Mouse (Mus musculus) heart, embryonic 16.5 days (tissue): ENCODE data around the gene Gm10644. TPM values are rescaled to one million over a fixed set of nuclear protein-coding genes. Genes with fewer than 3 reads are reported as not detected.

Experiments used
- ATAC-seq: fragments of 200-750 bp; cut with Nextera tagmentation; replicated peaks from 2 replicates; pipeline ENCODE4 v1.8.0; 2017; ENCODE audit warnings: moderate number of reproducible peaks; ENCODE audit not compliant: insufficient read depth, low FRiP score; ENCODE audit errors: extremely low read depth
- H3K27ac ChIP-seq: fragments of 300-500 bp; sonication (generic); 2 replicates; pipeline ENCODE4 v1.5.1; 2014; ENCODE audit warnings: mild to moderate bottlenecking, low read length, control low read depth, moderate library complexity
- H3K27me3 ChIP-seq: fragments of 300-500 bp; sonication (generic); 2 replicates; pipeline ENCODE4 v1.6.1; 2014; ENCODE audit warnings: low read length, mixed read lengths; ENCODE audit not compliant: control insufficient read depth, insufficient read depth
- H3K36me3 ChIP-seq: fragments of 300-500 bp; sonication (generic); 2 replicates; pipeline ENCODE4 v1.6.1; 2014; ENCODE audit not compliant: control insufficient read depth, insufficient read depth
- H3K4me1 ChIP-seq: fragments of 300-500 bp; sonication (generic); 2 replicates; pipeline ENCODE4 v1.6.1; 2014; ENCODE audit warnings: low read length, mixed read lengths; ENCODE audit not compliant: control insufficient read depth, insufficient read depth
- H3K4me2 ChIP-seq: fragments of 300-500 bp; sonication (generic); 2 replicates; pipeline ENCODE4 v1.6.1; 2014; ENCODE audit warnings: low read depth, mild to moderate bottlenecking, control low read depth, low read length
- H3K4me3 ChIP-seq: fragments of 300-500 bp; sonication (generic); 2 replicates; pipeline ENCODE4 v1.5.1; 2014; ENCODE audit warnings: mild to moderate bottlenecking, control low read depth, low read length
- H3K9ac ChIP-seq: fragments of 300-500 bp; sonication (generic); 2 replicates; pipeline ENCODE4 v1.6.1; 2014; ENCODE audit warnings: low read length, control low read depth
- H3K9me3 ChIP-seq: fragments of 300-500 bp; sonication (generic); replicated peaks from 2 replicates; pipeline ENCODE4 v1.6.1; 2016; ENCODE audit warnings: low read length; ENCODE audit not compliant: control insufficient read depth
- WGBS: fragments of 180-500 bp; shearing (Covaris S2); extraction: QIAGEN DNeasy Blood & Tissue Kit; methylation state at CpG from one replicate; pipeline ENCODE4 v1.1.7; 2014; 5-methylcytosine and 5-hydroxymethylcytosine counted together
- polyA plus RNA-seq: library from polyadenylated mRNA; unstranded; fragments of >200 nt; fragmentation: Nextera tagmentation; extraction: Ambion mirVana; gene quantifications from 2 replicates; pipeline ENCODE4 v1.2.1, GENCODE M21; 2015

Gene Gm10644
- polyA plus RNA-seq, 1 experiment from 2014 or later = 1.2 TPM

GRCm38 (mm10) chr8:83998231-83999056 is 43.4 kb upstream of the Gm10644 start:
- H3K36me3 ChIP-seq = peaks cover 30% of the 10 kb centered on the region
- under 1% methylated on average over 70 of the region's 92 CpGs for WGBS
- peak; percentile 5; the same call in 1 of the 2 replicates for ATAC-seq

GRCm38 (mm10) chr8:83997511-83998141 is 42.6 kb upstream of the Gm10644 start, which contains the start of gene Samd1:
Gene Samd1 (plus strand): TSS chr8:83997672.
- peaks cover 20% of the 10 kb centered on the region for H3K4me1 ChIP-seq
- peak within 1 kb of the TSS; percentile 88 for H3K4me3 ChIP-seq
- H3K9ac ChIP-seq = peak within 1 kb of the TSS; percentile 92
- no peak for ATAC-seq
- WGBS = under 1% methylated on average over 69 of the region's 112 CpGs
- no peaks in the 10 kb centered on the region for H3K9me3 ChIP-seq
- peak within 1 kb of the TSS; percentile 97 for H3K27ac ChIP-seq
- H3K4me2 ChIP-seq = peak within 1 kb of the TSS; percentile 97
- H3K27me3 ChIP-seq = no peaks in the 10 kb centered on the region; the same call in 1 of the 2 replicates
- H3K36me3 ChIP-seq = peaks cover 32% of the 10 kb centered on the region

More at GRCm38 (mm10) chr8:83998231-83999056, 43.4 kb upstream of the Gm10644 start:
- peak overlapping the region; percentile 68 for H3K4me2 ChIP-seq
- H3K27me3 ChIP-seq = no peaks in the 10 kb centered on the region; the same call in 1 of the 2 replicates
- H3K4me3 ChIP-seq = peak overlapping the region; percentile 88
- peak overlapping the region; percentile 97 for H3K27ac ChIP-seq
- H3K4me1 ChIP-seq = peaks cover 25% of the 10 kb centered on the region
- H3K9me3 ChIP-seq = no peaks in the 10 kb centered on the region
- H3K9ac ChIP-seq = peak overlapping the region; percentile 92

- Histone ChIP-seq H3K4me3 (peak overlapping the region; percentile 88), H3K27ac (peak overlapping the region; percentile 97), H3K36me3 (peaks cover 39% of the 10 kb centered on the region), H3K4me2 (peak overlapping the region; percentile 97), H3K4me1 (peaks cover 20% of the 10 kb centered on the region), H3K9ac (peak overlapping the region; percentile 92), H3K9me3 (no peaks in the 10 kb centered on the region), H3K27me3 (no peaks in the 10 kb centered on the region; the same call in 1 of the 2 replicates)
- ATAC-seq = peak; percentile 84
- under 1% methylated on average over 49 of the region's 103 CpGs for WGBS
Observed at GRCm38 (mm10) chr8:83996567-83997505, 41.8 kb upstream of the Gm10644 start.

- peak overlapping the region; percentile 97 for H3K27ac ChIP-seq
- H3K4me3 ChIP-seq = peak overlapping the region; percentile 88
- H3K4me2 ChIP-seq = peak overlapping the region; percentile 97
- peak overlapping the region; percentile 92 for H3K9ac ChIP-seq
- H3K4me1 ChIP-seq = peaks cover 20% of the 10 kb centered on the region
- ATAC-seq = no peak
- 29% methylated on average over 12 of the region's 12 CpGs for whole genome bisulfite sequencing
- no peaks in the 10 kb centered on the region for H3K27me3 ChIP-seq
- H3K36me3 ChIP-seq = peaks cover 45% of the 10 kb centered on the region
- no peaks in the 10 kb centered on the region for H3K9me3 ChIP-seq
Observed at GRCm38 (mm10) chr8:83995973-83996372, 41.0 kb upstream of the Gm10644 start.

- H3K36me3 ChIP-seq = peaks cover 47% of the 10 kb centered on the region
- no peaks in the 10 kb centered on the region for H3K27me3 ChIP-seq
- H3K9me3 ChIP-seq = no peaks in the 10 kb centered on the region
Observed at GRCm38 (mm10) chr8:83994030-83994429, 39.0 kb upstream of the Gm10644 start.

GRCm38 (mm10) chr8:83992488-83992887 is 37.5 kb upstream of the Gm10644 start:
- 73% methylated on average over 2 of the region's 2 CpGs for WGBS
- no peaks in the 10 kb centered on the region for H3K9me3 ChIP-seq

More at GRCm38 (mm10) chr8:83994030-83994429, 39.0 kb upstream of the Gm10644 start:
- no peak overlapping the region for H3K4me3 ChIP-seq
- WGBS = 73% methylated on average over 3 of the region's 3 CpGs
- ATAC-seq = no peak
- no peak overlapping the region for H3K4me2 ChIP-seq
- peaks cover 13% of the 10 kb centered on the region for H3K4me1 ChIP-seq
- H3K27ac ChIP-seq = no peak overlapping the region
- H3K9ac ChIP-seq = no peak overlapping the region

GRCm38 (mm10) chr8:83990170-83990569 is 35.2 kb upstream of the Gm10644 start:
- Histone ChIP-seq H3K36me3 (peaks cover 76% of the 10 kb centered on the region), H3K27ac (no peak overlapping the region), H3K9me3 (no peaks in the 10 kb centered on the region), H3K4me2 (no peak overlapping the region), H3K9ac (no peak overlapping the region), H3K4me1 (no peaks in the 10 kb centered on the region), H3K4me3 (no peak overlapping the region), H3K27me3 (no peaks in the 10 kb centered on the region)
- ATAC-seq = no peak
- WGBS = 94% methylated on average over 14 of the region's 14 CpGs

More at GRCm38 (mm10) chr8:83992488-83992887, 37.5 kb upstream of the Gm10644 start:
- ATAC-seq = no peak
- no peak overlapping the region for H3K9ac ChIP-seq
- no peaks in the 10 kb centered on the region for H3K27me3 ChIP-seq
- H3K4me1 ChIP-seq = peaks cover 7% of the 10 kb centered on the region
- peaks cover 57% of the 10 kb centered on the region for H3K36me3 ChIP-seq
- H3K4me2 ChIP-seq = no peak overlapping the region
- H3K27ac ChIP-seq = no peak overlapping the region
- no peak overlapping the region for H3K4me3 ChIP-seq

GRCm38 (mm10) chr8:83989243-83989642 is 34.2 kb upstream of the Gm10644 start:
- no peaks in the 10 kb centered on the region for H3K27me3 ChIP-seq
- H3K27ac ChIP-seq = no peak overlapping the region
- no peaks in the 10 kb centered on the region for H3K9me3 ChIP-seq
- H3K4me1 ChIP-seq = no peaks in the 10 kb centered on the region
- peaks cover 71% of the 10 kb centered on the region for H3K36me3 ChIP-seq
- WGBS = 82% methylated on average over 7 of the region's 7 CpGs
- ATAC-seq = no peak
- H3K4me3 ChIP-seq = no peak overlapping the region
- H3K4me2 ChIP-seq = no peak overlapping the region
- H3K9ac ChIP-seq = no peak overlapping the region
